Mouse (Mus musculus) heart, embryonic 13.5 days (tissue): ENCODE data around the gene Hdhd3. TPM values are rescaled to one million over a fixed set of nuclear protein-coding genes. Genes with fewer than 3 reads are reported as not detected.
A peak's percentile ranks its signal among the peaks of the same experiment; 100 is the strongest.

Source experiments
- ATAC-seq: fragments of 200-750 bp; cut with Nextera tagmentation; 2 replicates; pipeline ENCODE4 v1.8.0; 2017; ENCODE audit warnings: moderate TSS enrichment; ENCODE audit not compliant: insufficient number of reproducible peaks, low FRiP score, low TSS enrichment; ENCODE audit errors: extremely low read depth
- H3K27ac ChIP-seq: fragments of 300-500 bp; sonication (generic); replicated peaks from 2 replicates; pipeline ENCODE4 v1.5.1; 2015; ENCODE audit warnings: moderate library complexity, mild to moderate bottlenecking, inconsistent platforms
- H3K27me3 ChIP-seq: fragments of 300-500 bp; sonication (generic); replicated peaks from 2 replicates; pipeline ENCODE4 v1.6.1; 2015; ENCODE audit warnings: mild to moderate bottlenecking, inconsistent platforms
- H3K36me3 ChIP-seq: fragments of 300-500 bp; sonication (generic); 2 replicates; pipeline ENCODE4 v1.6.1; 2015; ENCODE audit warnings: mild to moderate bottlenecking, inconsistent platforms
- H3K4me1 ChIP-seq: fragments of 300-500 bp; sonication (generic); 2 replicates; pipeline ENCODE4 v1.6.1; 2015; ENCODE audit warnings: inconsistent platforms
- H3K4me2 ChIP-seq: fragments of 300-500 bp; sonication (generic); 2 replicates; pipeline ENCODE4 v1.6.1; 2015; ENCODE audit warnings: inconsistent platforms, mild to moderate bottlenecking, moderate library complexity
- H3K4me3 ChIP-seq: fragments of 300-500 bp; sonication (generic); 2 replicates; pipeline ENCODE4 v1.5.1; 2015; ENCODE audit warnings: moderate library complexity, mild to moderate bottlenecking, inconsistent platforms
- H3K9ac ChIP-seq: fragments of 300-500 bp; sonication (generic); 2 replicates; pipeline ENCODE4 v1.6.1; 2015; ENCODE audit warnings: inconsistent platforms, mild to moderate bottlenecking, moderate library complexity
- H3K9me3 ChIP-seq: fragments of 300-500 bp; sonication (generic); 2 replicates; pipeline ENCODE4 v1.6.1; 2016; ENCODE audit warnings: inconsistent platforms
- WGBS: fragments of 180-500 bp; shearing (Covaris S2); methylation state at CpG from one replicate; pipeline ENCODE4 v1.1.7; 2015; ENCODE audit warnings: mixed read lengths; 5-methylcytosine and 5-hydroxymethylcytosine counted together
- polyA plus RNA-seq: library from polyadenylated mRNA; unstranded; fragments of >200 nt; fragmentation: Nextera tagmentation; extraction: Ambion mirVana; gene quantifications from 2 replicates; pipeline ENCODE4 v1.2.1, GENCODE M21; 2015

Gene Hdhd3
- polyA plus RNA-seq, 1 experiment from 2014 or later: 7.7 TPM

- peak within 1 kb of the TSS; percentile 78 for H3K4me2 ChIP-seq
- peak; percentile 84 for ATAC-seq
- H3K27ac ChIP-seq: peak within 1 kb of the TSS; percentile 85
- 0% methylated on average over 37 of the region's 37 CpGs for WGBS
- H3K9me3 ChIP-seq: no peaks in the 10 kb centered on the region
- H3K36me3 ChIP-seq: peaks cover 25% of the 10 kb centered on the region
- peak within 1 kb of the TSS; percentile 76 for H3K9ac ChIP-seq
- H3K4me1 ChIP-seq: peaks cover 59% of the 10 kb centered on the region
- no peaks in the 10 kb centered on the region for H3K27me3 ChIP-seq
- H3K4me3 ChIP-seq: peak within 1 kb of the TSS; percentile 68
These were observed 16.6 kb upstream of the Hdhd3 start, which contains the start of gene Alad for GRCm38 (mm10) chr4:62519849-62520233. TSS of gene Alad (minus strand) at chr4:62519918.

DNA sequence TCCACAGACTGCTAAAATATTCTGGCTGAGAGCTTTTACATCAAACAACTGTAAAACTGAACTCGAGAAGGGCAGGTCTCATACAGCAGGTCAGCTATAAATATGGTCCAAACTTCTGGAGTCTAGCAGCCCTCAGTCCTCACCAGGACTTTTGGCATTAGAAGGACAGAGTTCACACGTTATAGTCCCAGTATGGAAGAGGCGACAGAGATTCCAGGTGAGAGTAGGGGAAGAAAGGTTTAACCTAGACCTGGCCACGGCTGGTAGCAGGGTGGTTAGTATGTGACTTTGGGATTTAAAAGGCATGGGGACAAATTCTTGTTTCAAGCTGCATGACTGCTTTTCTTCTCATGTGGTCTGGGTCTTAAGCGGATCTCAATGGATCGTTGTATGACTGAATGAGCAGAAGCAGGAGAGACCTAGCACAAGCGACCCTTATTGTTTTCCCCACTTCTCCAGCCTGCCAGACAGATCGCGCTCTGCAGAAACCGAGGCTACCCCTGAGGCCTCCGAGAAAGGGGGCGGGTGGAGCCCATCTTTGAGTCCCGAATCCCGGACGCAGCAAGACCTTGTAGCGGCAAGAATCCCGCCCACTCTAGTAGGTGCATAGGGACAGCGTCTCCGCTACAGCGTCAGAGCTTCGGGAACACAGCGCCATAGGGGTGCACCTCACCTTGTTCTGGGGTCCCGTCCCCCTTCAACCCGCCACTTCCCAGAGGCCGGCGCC, 16.0 kb upstream of the Hdhd3 start:
- Histone ChIP-seq H3K4me3 (peak overlapping the region; percentile 68), H3K4me1 (peaks cover 59% of the 10 kb centered on the region), H3K9ac (peak overlapping the region; percentile 76), H3K27me3 (no peaks in the 10 kb centered on the region), H3K4me2 (peak overlapping the region; percentile 78), H3K36me3 (peaks cover 25% of the 10 kb centered on the region), H3K9me3 (no peaks in the 10 kb centered on the region), H3K27ac (peak overlapping the region; percentile 85)
- WGBS: 1% methylated on average over 26 of the region's 26 CpGs
- peak; percentile 41 for ATAC-seq

DNA sequence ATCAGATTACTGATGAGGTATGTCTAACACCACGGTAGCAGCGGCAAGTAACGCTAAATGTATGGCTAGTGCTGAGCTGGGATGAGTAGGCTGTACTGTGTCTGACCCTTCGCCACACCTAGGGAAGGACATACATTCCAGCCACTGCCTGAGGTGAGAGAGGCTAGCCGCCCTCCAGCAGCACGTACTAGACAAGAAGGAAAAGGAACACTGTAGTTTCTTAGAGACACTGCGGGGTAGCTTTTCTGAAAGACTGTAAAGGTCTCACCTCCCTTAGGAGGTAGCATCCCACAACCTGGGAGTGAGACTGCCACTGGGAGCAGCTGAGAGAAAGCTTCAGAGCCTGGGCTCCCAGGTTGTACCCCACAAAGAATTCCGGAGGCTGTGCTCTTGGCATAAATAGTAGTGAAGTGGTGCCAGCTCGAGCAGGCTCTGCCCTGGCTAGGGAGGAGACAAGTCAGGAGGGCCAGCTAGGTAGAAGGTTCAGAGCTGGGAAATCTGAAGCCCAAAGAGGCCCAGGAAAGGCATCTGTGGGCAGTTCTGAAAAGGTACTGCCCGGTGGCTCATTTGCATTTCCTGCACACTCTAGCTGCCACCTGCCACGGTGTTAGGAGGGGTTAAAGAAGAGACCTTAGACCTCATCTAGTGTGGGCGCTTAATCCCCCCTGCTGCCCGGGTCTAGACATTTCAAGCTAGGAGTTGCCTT, 15.3 kb upstream of the Hdhd3 start:
- peak overlapping the region; percentile 85 for H3K27ac ChIP-seq
- peaks cover 59% of the 10 kb centered on the region for H3K4me1 ChIP-seq
- no peaks in the 10 kb centered on the region for H3K9me3 ChIP-seq
- peak overlapping the region; percentile 78 for H3K4me2 ChIP-seq
- peak overlapping the region; percentile 68 for H3K4me3 ChIP-seq
- H3K9ac ChIP-seq: peak overlapping the region; percentile 76
- H3K36me3 ChIP-seq: peaks cover 25% of the 10 kb centered on the region
- ATAC-seq: no peak
- WGBS: 34% methylated on average over 13 of the region's 13 CpGs
- H3K27me3 ChIP-seq: no peaks in the 10 kb centered on the region

GRCm38 (mm10) chr4:62517538-62518415, 14.5 kb upstream of the Hdhd3 start:
- Histone ChIP-seq H3K36me3 (peaks cover 25% of the 10 kb centered on the region), H3K4me1 (peaks cover 57% of the 10 kb centered on the region), H3K27ac (peak overlapping the region; percentile 85), H3K4me2 (peak overlapping the region; percentile 78), H3K4me3 (peak overlapping the region; percentile 68), H3K27me3 (no peaks in the 10 kb centered on the region), H3K9me3 (no peaks in the 10 kb centered on the region), H3K9ac (peak overlapping the region; percentile 76)
- WGBS: 70% methylated on average over 10 of the region's 10 CpGs
- ATAC-seq: no peak

- ATAC-seq: no peak
- Histone ChIP-seq H3K36me3 (peaks cover 25% of the 10 kb centered on the region), H3K4me2 (peak overlapping the region; percentile 78), H3K4me3 (peak overlapping the region; percentile 27; the same call in 1 of the 2 replicates), H3K27ac (peak overlapping the region; percentile 85), H3K27me3 (no peaks in the 10 kb centered on the region), H3K4me1 (peaks cover 57% of the 10 kb centered on the region), H3K9ac (0 out of 2 replicates have a peak overlapping the region, but pooled peaks have one; percentile 1), H3K9me3 (no peaks in the 10 kb centered on the region)
- 70% methylated on average over 8 of the region's 8 CpGs for WGBS
These were observed 13.8 kb upstream of the Hdhd3 start for GRCm38 (mm10) chr4:62517046-62517445.

GRCm38 (mm10) chr4:62516579-62516978, 13.3 kb upstream of the Hdhd3 start:
- 52% methylated on average over 1 of the region's 1 CpGs for WGBS

DNA sequence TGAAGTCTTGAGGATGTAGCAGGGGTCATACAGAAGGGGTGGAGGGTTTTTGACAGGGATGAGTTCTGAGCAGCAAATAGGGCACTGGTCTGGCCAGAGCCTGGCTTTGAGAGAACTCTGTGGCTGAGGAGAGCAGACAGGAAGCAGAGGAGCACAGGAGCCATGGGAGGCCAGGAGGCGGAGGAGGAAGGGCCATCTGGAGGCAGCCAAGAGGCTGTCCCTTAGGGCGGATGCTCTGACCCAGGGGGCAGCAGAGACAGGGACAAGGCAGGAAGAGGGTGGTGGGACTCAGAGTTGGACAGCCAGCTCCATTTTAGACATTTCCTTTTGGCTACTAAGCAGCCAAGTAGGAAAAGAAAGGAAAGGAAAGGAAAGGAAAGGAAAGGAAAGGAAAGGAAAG, 12.8 kb upstream of the Hdhd3 start:
- Histone ChIP-seq H3K36me3 (peaks cover 30% of the 10 kb centered on the region), H3K4me2 (peak overlapping the region; percentile 78), H3K9me3 (no peaks in the 10 kb centered on the region), H3K4me3 (peak overlapping the region; percentile 27), H3K4me1 (peaks cover 57% of the 10 kb centered on the region), H3K27ac (peak overlapping the region; percentile 85), H3K27me3 (no peaks in the 10 kb centered on the region), H3K9ac (peak overlapping the region; percentile 67)
- WGBS: 25% methylated on average over 2 of the region's 2 CpGs
- no peak for ATAC-seq

More at GRCm38 (mm10) chr4:62516579-62516978, 13.3 kb upstream of the Hdhd3 start:
- no peaks in the 10 kb centered on the region for H3K9me3 ChIP-seq
- peaks cover 57% of the 10 kb centered on the region for H3K4me1 ChIP-seq
- ATAC-seq: no peak
- no peaks in the 10 kb centered on the region for H3K27me3 ChIP-seq
- H3K27ac ChIP-seq: peak overlapping the region; percentile 85
- peaks cover 27% of the 10 kb centered on the region for H3K36me3 ChIP-seq
- H3K9ac ChIP-seq: peak overlapping the region; percentile 67
- peak overlapping the region; percentile 27 for H3K4me3 ChIP-seq
- peak overlapping the region; percentile 78 for H3K4me2 ChIP-seq

DNA sequence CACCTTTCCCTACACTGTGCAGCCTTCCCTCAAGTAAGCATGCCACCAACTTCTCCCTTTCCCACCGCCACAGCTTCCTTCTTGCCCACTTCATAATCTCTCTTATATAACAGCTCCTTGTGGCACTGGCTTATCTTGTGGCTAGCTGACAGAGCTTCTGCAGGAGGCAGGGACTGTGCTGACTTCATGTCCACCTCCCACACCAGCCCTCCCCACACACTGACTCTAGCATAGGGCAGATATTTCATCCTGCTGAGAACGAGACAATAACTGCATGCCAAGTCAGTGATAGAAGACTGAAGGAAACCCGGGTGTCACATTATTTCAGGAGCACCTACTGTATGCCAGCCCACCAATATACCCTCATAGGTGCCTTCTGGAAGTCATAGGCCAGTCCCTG, 12.2 kb upstream of the Hdhd3 start:
- Histone ChIP-seq H3K36me3 (peaks cover 36% of the 10 kb centered on the region), H3K4me2 (peak overlapping the region; percentile 78), H3K4me3 (peak overlapping the region; percentile 27), H3K9ac (peak overlapping the region; percentile 67), H3K27me3 (no peaks in the 10 kb centered on the region), H3K27ac (peak overlapping the region; percentile 85), H3K4me1 (peaks cover 55% of the 10 kb centered on the region), H3K9me3 (no peaks in the 10 kb centered on the region)
- no peak for ATAC-seq
- 35% methylated on average over 3 of the region's 3 CpGs for WGBS

- peak overlapping the region; percentile 78 for H3K4me2 ChIP-seq
- peaks cover 41% of the 10 kb centered on the region for H3K36me3 ChIP-seq
- no peaks in the 10 kb centered on the region for H3K27me3 ChIP-seq
- peaks cover 53% of the 10 kb centered on the region for H3K4me1 ChIP-seq
- H3K27ac ChIP-seq: peak overlapping the region; percentile 85
- WGBS: 68% methylated on average over 7 of the region's 7 CpGs
- ATAC-seq: no peak
- H3K9me3 ChIP-seq: no peaks in the 10 kb centered on the region
- peak overlapping the region; percentile 27; the same call in 1 of the 2 replicates for H3K4me3 ChIP-seq
- H3K9ac ChIP-seq: peak overlapping the region; percentile 67; the same call in 1 of the 2 replicates
These were observed 11.7 kb upstream of the Hdhd3 start for GRCm38 (mm10) chr4:62514995-62515394.

- Histone ChIP-seq H3K27me3 (no peaks in the 10 kb centered on the region), H3K4me2 (no peak overlapping the region), H3K4me3 (no peak overlapping the region), H3K9me3 (no peaks in the 10 kb centered on the region), H3K9ac (0 out of 2 replicates have a peak overlapping the region, but pooled peaks have one; percentile 24), H3K27ac (no peak overlapping the region), H3K4me1 (peaks cover 51% of the 10 kb centered on the region), H3K36me3 (peaks cover 50% of the 10 kb centered on the region)
- no peak for ATAC-seq
- 52% methylated on average over 11 of the region's 11 CpGs for WGBS
These were observed 10.8 kb upstream of the Hdhd3 start for GRCm38 (mm10) chr4:62513998-62514506.
